Mouse (Mus musculus): Measurements from ENCODE around the gene Naxd. TPM values are rescaled to one million over a fixed set of nuclear protein-coding genes. Genes with fewer than 3 reads are reported as not detected.

The Naxd gene
- polyA plus RNA-seq, 1 experiment from 2014 or later = 82.8 TPM

Other genes with a start within 250 kb of the Naxd start
- 77.7 and 80.3 TPM in 2 replicates for gene Col4a2, start 184.7 kb upstream of the Naxd start, polyA plus RNA-seq (2014; fragmentation: Nextera tagmentation; extraction: Ambion mirVana)
- 250 and 253 TPM in 2 replicates for gene Col4a1, start 184.7 kb upstream of the Naxd start, polyA plus RNA-seq (2014; fragmentation: Nextera tagmentation; extraction: Ambion mirVana)
- gene Rab20, start 18.8 kb upstream of the Naxd start, polyA plus RNA-seq (2014; fragmentation: Nextera tagmentation; extraction: Ambion mirVana) = 39.3 and 39.7 TPM in 2 replicates
- gene Cars2, start 53.3 kb downstream of the Naxd start, polyA plus RNA-seq (2014; fragmentation: Nextera tagmentation; extraction: Ambion mirVana) = 27.9 and 31.1 TPM in 2 replicates
- gene Ing1, start 58.1 kb downstream of the Naxd start, polyA plus RNA-seq (2014; fragmentation: Nextera tagmentation; extraction: Ambion mirVana) = 25.7 and 26.6 TPM in 2 replicates
- 69.1 and 73.8 TPM in 2 replicates for gene Ankrd10, start 138.3 kb downstream of the Naxd start, polyA plus RNA-seq (2014; fragmentation: Nextera tagmentation; extraction: Ambion mirVana)
- gene 1700016D06Rik, start 203.6 kb downstream of the Naxd start, polyA plus RNA-seq (2014; fragmentation: Nextera tagmentation; extraction: Ambion mirVana) = not detected in 2 replicates
- 67.5 and 72.1 TPM in 2 replicates for gene Arhgef7, start 230.2 kb downstream of the Naxd start, polyA plus RNA-seq (2014; fragmentation: Nextera tagmentation; extraction: Ambion mirVana)

All from heart, embryonic 14.5 days (tissue).